Mouse (Mus musculus) limb, embryonic 14.5 days (tissue): Measurements from ENCODE around the gene Cep85l. TPM values are rescaled to one million over a fixed set of nuclear protein-coding genes. Genes with fewer than 3 reads are reported as not detected.

ENCODE experiments used
- ATAC-seq: fragments of 200-750 bp; cut with Nextera tagmentation; 2 replicates; pipeline ENCODE4 v1.8.0; 2017; ENCODE audit warnings: low read depth, moderate number of reproducible peaks, moderate TSS enrichment; ENCODE audit not compliant: low FRiP score
- DNase-seq: peaks from one replicate; pipeline ENCODE4 v3.0.0-alpha.2; 2015; ENCODE audit warnings: low spot score
- H3K27ac ChIP-seq: fragments of 300-500 bp; sonication (generic); replicated peaks from 2 replicates; pipeline ENCODE4 v1.5.1; 2014; ENCODE audit warnings: low read depth, mild to moderate bottlenecking, low read length, moderate library complexity, mixed read lengths
- H3K27me3 ChIP-seq: fragments of 300-500 bp; sonication (generic); 2 replicates; pipeline ENCODE4 v1.6.1; 2014; ENCODE audit warnings: low read length, mixed read lengths; ENCODE audit not compliant: control insufficient read depth, insufficient read depth
- H3K36me3 ChIP-seq: fragments of 300-500 bp; sonication (generic); 2 replicates; pipeline ENCODE4 v1.6.1; 2014; ENCODE audit warnings: mild to moderate bottlenecking, low read length, moderate library complexity, mixed read lengths; ENCODE audit not compliant: control insufficient read depth, insufficient read depth
- H3K4me1 ChIP-seq: fragments of 300-500 bp; sonication (generic); 2 replicates; pipeline ENCODE4 v1.6.1; 2014; ENCODE audit warnings: antibody characterized with exemption, low read length, mixed read lengths; ENCODE audit not compliant: control insufficient read depth, insufficient read depth
- H3K4me2 ChIP-seq: fragments of 300-500 bp; sonication (generic); replicated peaks from 2 replicates; pipeline ENCODE4 v1.6.1; 2014; ENCODE audit warnings: low read depth, mild to moderate bottlenecking, low read length, moderate library complexity; ENCODE audit not compliant: severe bottlenecking
- H3K4me3 ChIP-seq: fragments of 300-500 bp; sonication (generic); replicated peaks from 2 replicates; pipeline ENCODE4 v1.5.1; 2014; ENCODE audit warnings: low read length
- H3K9ac ChIP-seq: fragments of 300-500 bp; sonication (generic); 2 replicates; pipeline ENCODE4 v1.6.1; 2014; ENCODE audit warnings: mild to moderate bottlenecking, low read depth, low read length, moderate library complexity; ENCODE audit not compliant: severe bottlenecking
- H3K9me3 ChIP-seq: fragments of 300-500 bp; sonication (generic); 2 replicates; pipeline ENCODE4 v1.6.1; 2016; ENCODE audit warnings: low read length; ENCODE audit not compliant: control insufficient read depth
- POLR2A ChIP-seq: fragments of 200-500 bp; IDR thresholded peaks from 2 replicates; pipeline ENCODE4 v1.8.0; 2012; ENCODE audit warnings: inconsistent platforms, mild to moderate bottlenecking, moderate library complexity, borderline replicate concordance; ENCODE audit not compliant: insufficient read depth, insufficient read length; ENCODE audit errors: extremely low read depth
- WGBS: fragments of 180-500 bp; shearing (Covaris S2); extraction: QIAGEN DNeasy Blood & Tissue Kit; methylation state at CpG from one replicate; pipeline ENCODE4 v1.1.7; 2014; 5-methylcytosine and 5-hydroxymethylcytosine counted together
- polyA plus RNA-seq, 2 experiments: library from polyadenylated mRNA; depleted of rRNA in 1 of 2; stranded (reverse) in 1 of 2; unstranded in 1 of 2; fragments of >200 nt; fragmentation: Nextera tagmentation in 1 of 2; extraction: Ambion mirVana in 1 of 2; gene quantifications; 2 replicates each; pipeline versions ENCODE4 v1.2.1 to v1.2.3; 2012 to 2014

Cep85l gene
- polyA plus RNA-seq, 2 experiments, result 8.1 to 9.9 TPM

DNA sequence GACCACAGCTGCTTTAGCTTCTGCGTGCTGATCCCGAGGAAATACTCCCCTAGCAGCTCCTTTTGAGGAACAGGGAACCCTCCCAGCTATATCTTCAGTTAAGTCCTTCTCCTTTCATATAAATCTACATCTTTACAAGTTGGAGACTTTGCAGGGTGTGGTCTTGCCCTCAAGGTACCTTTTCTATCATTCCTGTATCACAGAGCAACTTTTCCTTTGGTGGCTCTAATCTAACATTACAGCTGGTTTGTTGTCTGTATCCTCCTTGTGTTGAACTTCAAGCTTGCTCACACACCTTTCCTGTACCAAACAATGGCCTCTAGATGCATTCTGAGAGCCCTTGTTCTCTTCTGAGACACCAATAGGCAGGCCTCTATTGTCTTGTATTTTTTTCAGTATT lies 145.1 kb downstream of the Cep85l start:
- Histone ChIP-seq H3K4me1 (no peaks in the 10 kb centered on the region), H3K36me3 (no peaks in the 10 kb centered on the region), H3K4me2 (no peak overlapping the region), H3K4me3 (no peak overlapping the region), H3K27ac (no peak overlapping the region), H3K9ac (no peak overlapping the region), H3K27me3 (no peaks in the 10 kb centered on the region), H3K9me3 (no peaks in the 10 kb centered on the region)
- WGBS, result 88% methylated on average over 2 of the region's 2 CpGs
- ATAC-seq (no peak), DNase-seq (no peak)
- TF ChIP-seq POLR2A, result no peak

DNA sequence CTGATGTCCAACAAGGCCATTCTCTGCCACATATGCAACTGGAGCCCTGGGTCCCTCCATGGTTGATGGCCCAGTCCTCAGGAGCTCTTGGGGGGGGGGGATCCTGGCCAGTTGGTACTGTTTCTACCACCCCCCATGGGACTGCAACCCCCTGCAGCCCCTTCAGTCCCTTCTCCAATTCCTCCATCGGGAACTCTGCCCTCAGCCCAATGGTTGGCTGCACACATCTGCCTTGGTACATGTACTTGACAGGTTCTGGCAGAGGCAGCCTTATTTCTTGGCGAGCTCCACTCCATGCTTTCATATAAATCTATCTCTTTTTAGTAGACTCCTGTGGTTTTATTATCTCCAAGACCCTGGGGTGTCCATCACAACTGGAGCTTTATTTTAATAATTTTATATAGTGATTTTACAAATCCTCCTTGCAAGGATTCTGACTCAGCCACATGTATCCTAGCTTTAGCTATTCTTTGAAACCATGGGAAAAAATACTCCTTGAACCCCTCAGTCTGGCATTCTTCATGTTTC lies 145.6 kb downstream of the Cep85l start:
- Histone ChIP-seq H3K36me3 (no peaks in the 10 kb centered on the region), H3K4me2 (no peak overlapping the region), H3K27ac (no peak overlapping the region), H3K4me3 (no peak overlapping the region), H3K27me3 (no peaks in the 10 kb centered on the region), H3K9me3 (no peaks in the 10 kb centered on the region), H3K9ac (no peak overlapping the region), H3K4me1 (no peaks in the 10 kb centered on the region)
- DNase-seq (no peak), ATAC-seq (no peak)
- TF ChIP-seq POLR2A, result no peak
- 68% methylated on average over 2 of the region's 2 CpGs for WGBS

DNA sequence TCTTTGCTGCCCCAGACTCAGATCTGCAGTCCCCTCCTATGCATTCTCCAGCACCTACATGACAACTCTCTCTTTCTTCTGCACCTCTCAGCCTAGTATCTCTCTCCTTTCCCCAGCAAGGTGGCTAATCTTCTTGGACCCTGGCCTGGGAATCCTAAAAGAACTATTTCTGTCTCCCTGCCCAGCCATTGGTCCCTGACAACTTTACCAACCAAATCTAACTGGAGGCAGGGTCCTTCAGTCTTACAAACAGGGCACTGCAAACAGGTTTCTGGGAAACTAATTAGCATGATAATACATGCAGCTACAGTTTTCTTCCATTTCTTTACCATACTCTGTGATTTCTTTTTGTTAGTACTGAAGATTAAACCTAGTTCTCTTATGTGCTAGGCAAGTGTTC lies 148.9 kb downstream of the Cep85l start:
- Histone ChIP-seq H3K4me1 (no peaks in the 10 kb centered on the region), H3K27ac (no peak overlapping the region), H3K27me3 (no peaks in the 10 kb centered on the region), H3K9ac (no peak overlapping the region), H3K36me3 (no peaks in the 10 kb centered on the region), H3K4me3 (no peak overlapping the region), H3K9me3 (no peaks in the 10 kb centered on the region), H3K4me2 (no peak overlapping the region)
- ATAC-seq (no peak), DNase-seq (no peak)
- no peak for TF ChIP-seq POLR2A

DNA sequence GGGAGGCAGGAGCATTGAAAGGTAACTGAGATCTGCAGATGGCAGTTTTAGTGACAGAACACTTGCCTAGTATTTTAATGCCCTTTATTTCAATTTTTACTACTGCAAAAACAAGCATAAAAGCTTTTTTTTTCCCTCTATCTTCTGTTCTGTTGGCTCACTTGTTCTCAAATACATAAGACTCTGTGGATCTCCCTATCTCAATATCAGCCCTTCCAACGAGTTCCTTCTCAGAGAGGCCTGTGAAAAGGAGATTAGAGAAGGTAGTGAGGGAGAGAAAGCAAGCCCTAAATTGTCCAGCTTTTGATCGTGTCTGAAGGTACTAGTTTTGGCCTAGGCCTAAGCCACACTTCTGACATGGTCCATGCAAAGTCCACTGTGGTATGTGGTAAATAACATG lies 150.6 kb downstream of the Cep85l start:
- no peak overlapping the region for H3K4me2 ChIP-seq
- no peaks in the 10 kb centered on the region for H3K4me1 ChIP-seq
- no peak overlapping the region for H3K9ac ChIP-seq
- 71% methylated on average over 2 of the region's 2 CpGs for WGBS
- no peak for TF ChIP-seq POLR2A
- H3K27ac ChIP-seq, result no peak overlapping the region
- no peaks in the 10 kb centered on the region for H3K36me3 ChIP-seq
- no peaks in the 10 kb centered on the region for H3K27me3 ChIP-seq
- ATAC-seq (no peak), DNase-seq (no peak)
- no peaks in the 10 kb centered on the region for H3K9me3 ChIP-seq
- no peak overlapping the region for H3K4me3 ChIP-seq

Other genes with a start within 250 kb of the Cep85l start
- 0.29 and 0.45 TPM in 2 replicates for gene Pln, start 42.3 kb downstream of the Cep85l start, polyA plus RNA-seq (2012; rRNA removed)
- gene Pln, start 42.3 kb downstream of the Cep85l start, polyA plus RNA-seq (2014; fragmentation: Nextera tagmentation; extraction: Ambion mirVana), result 1.8 and 2.0 TPM in 2 replicates
- 45.9 and 61.2 TPM in 2 replicates for gene Asf1a, start 216.8 kb upstream of the Cep85l start, polyA plus RNA-seq (2012; rRNA removed)
- gene Asf1a, start 216.8 kb upstream of the Cep85l start, polyA plus RNA-seq (2014; fragmentation: Nextera tagmentation; extraction: Ambion mirVana), result 109 and 113 TPM in 2 replicates